Mouse (Mus musculus): ENCODE results near the gene Npas3. TPM values are rescaled to one million over a fixed set of nuclear protein-coding genes. Genes with fewer than 3 reads are reported as not detected.

Gene Npas3
- polyA plus RNA-seq, 1 experiment from 2014 or later = 1.3 TPM

DNA sequence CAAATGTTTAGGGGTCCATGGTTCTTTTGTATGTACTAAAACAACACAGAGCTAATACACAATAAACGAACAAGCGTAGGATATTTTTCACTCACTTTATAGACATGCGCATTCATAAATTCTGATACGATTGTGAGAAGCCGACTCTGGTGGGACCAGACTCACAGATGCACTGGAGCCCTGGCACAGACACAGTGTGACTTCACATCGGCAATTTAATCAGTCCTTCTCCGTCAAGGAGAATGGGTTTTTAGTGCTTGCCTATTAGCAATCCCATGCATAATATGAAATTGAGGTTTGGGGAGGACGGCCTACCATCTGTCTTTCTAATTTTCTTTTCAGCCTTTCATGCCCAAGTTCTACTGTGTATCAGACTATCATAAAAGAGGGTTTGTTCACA, 771.5 kb downstream of the Npas3 start:
- no peaks in the 10 kb centered on the region for H3K36me3 ChIP-seq (ENCODE audit: control insufficient read depth, insufficient read depth, low read length)
- no peak overlapping the region for H3K27ac ChIP-seq (ENCODE audit: low read depth, low read length)
- H3K4me2 ChIP-seq = no peak overlapping the region
- no peaks in the 10 kb centered on the region for H3K4me1 ChIP-seq (ENCODE audit: control insufficient read depth, insufficient read depth, low read length)
- no peak overlapping the region for H3K4me3 ChIP-seq (ENCODE audit: low read depth, low read length)
- 86% methylated on average over 8 of the region's 8 CpGs for WGBS (ENCODE audit: insufficient replicate concordance)
- no peaks in the 10 kb centered on the region for H3K9me3 ChIP-seq (replicated peaks; ENCODE audit: control insufficient read depth, low read length)
- no peaks in the 10 kb centered on the region for H3K27me3 ChIP-seq (ENCODE audit: control insufficient read depth, insufficient read depth, low read length)
- no peak overlapping the region for H3K9ac ChIP-seq (ENCODE audit: low read depth, low read length)
- ATAC-seq (replicated peaks; ENCODE audit: insufficient number of reproducible peaks, low FRiP score, low TSS enrichment) = no peak

DNA sequence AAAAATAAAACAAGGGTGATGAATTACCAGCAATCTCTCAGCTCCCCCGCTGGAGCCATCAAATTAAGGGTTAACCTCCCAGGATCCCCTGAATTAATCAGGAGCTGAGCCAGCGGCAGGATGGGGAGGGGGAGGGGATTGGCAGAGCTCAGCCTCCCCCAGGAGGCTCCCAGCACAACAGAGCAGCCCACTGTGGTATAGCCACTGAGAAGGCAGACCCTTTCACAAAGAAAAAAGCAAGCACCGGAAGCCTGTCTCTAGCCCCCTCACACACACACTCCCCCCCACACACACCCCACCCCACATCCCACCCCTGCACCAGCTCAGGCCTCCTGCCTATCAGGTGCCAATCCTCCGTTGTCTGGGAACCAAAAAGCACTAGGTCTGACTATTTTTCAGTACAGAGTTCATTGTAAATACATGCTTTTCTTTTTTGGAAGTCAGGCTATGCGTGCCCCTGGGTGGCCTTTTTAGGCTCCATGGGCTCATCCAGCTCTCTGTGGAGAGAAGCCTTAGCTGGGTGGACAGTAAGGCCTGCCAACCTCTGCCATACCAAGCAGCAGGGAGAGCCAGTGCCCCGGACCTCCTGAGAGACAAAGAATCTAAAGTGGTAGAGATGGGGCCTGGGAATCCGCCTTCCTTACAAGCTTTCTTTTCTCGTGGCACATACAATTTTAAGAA, 786.3 kb downstream of the Npas3 start:
- H3K4me3 ChIP-seq (ENCODE audit: low read depth, low read length) = no peak overlapping the region
- no peaks in the 10 kb centered on the region for H3K36me3 ChIP-seq (ENCODE audit: control insufficient read depth, insufficient read depth, low read length)
- H3K4me1 ChIP-seq (ENCODE audit: control insufficient read depth, insufficient read depth, low read length) = peaks cover 2% of the 10 kb centered on the region; the same call in 1 of the 2 replicates
- H3K9ac ChIP-seq (ENCODE audit: low read depth, low read length) = no peak overlapping the region
- peak overlapping the region; percentile 22; the same call in 1 of the 2 replicates for H3K27ac ChIP-seq (ENCODE audit: low read depth, low read length)
- 19% methylated on average over 8 of the region's 8 CpGs for WGBS (ENCODE audit: insufficient replicate concordance)
- ATAC-seq (replicated peaks; ENCODE audit: insufficient number of reproducible peaks, low FRiP score, low TSS enrichment) = no peak
- H3K9me3 ChIP-seq (replicated peaks; ENCODE audit: control insufficient read depth, low read length) = no peaks in the 10 kb centered on the region
- H3K27me3 ChIP-seq (ENCODE audit: control insufficient read depth, insufficient read depth, low read length) = no peaks in the 10 kb centered on the region
- H3K4me2 ChIP-seq = no peak overlapping the region

DNA sequence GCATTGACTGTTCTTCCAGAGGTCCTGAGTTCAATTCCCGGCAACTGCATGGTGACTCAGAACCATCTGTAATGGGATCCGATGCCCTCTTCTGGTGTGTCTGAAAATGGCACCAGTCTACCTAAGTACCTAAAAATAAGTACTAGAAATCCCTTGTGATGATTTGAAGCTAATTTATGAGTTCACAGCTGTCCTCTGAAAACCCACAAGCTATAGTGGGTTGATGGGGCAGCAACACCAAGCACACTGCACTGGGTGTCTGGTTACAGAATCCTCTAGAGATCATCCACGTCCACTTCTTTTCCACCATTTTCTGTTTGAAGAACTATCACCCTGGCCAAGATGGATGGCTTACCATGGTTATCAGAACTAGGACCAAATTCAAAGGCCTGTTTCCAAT, 789.1 kb downstream of the Npas3 start:
- no peaks in the 10 kb centered on the region for H3K36me3 ChIP-seq (ENCODE audit: control insufficient read depth, insufficient read depth, low read length)
- H3K27me3 ChIP-seq (ENCODE audit: control insufficient read depth, insufficient read depth, low read length) = no peaks in the 10 kb centered on the region
- H3K27ac ChIP-seq (ENCODE audit: low read depth, low read length) = no peak overlapping the region
- no peak overlapping the region for H3K4me2 ChIP-seq
- H3K9me3 ChIP-seq (replicated peaks; ENCODE audit: control insufficient read depth, low read length) = no peaks in the 10 kb centered on the region
- no peak overlapping the region for H3K9ac ChIP-seq (ENCODE audit: low read depth, low read length)
- H3K4me1 ChIP-seq (ENCODE audit: control insufficient read depth, insufficient read depth, low read length) = peaks cover 2% of the 10 kb centered on the region; the same call in 1 of the 2 replicates
- H3K4me3 ChIP-seq (ENCODE audit: low read depth, low read length) = no peak overlapping the region
- no peak for ATAC-seq (replicated peaks; ENCODE audit: insufficient number of reproducible peaks, low FRiP score, low TSS enrichment)
- WGBS (ENCODE audit: insufficient replicate concordance) = 81% methylated on average over 3 of the region's 3 CpGs

DNA sequence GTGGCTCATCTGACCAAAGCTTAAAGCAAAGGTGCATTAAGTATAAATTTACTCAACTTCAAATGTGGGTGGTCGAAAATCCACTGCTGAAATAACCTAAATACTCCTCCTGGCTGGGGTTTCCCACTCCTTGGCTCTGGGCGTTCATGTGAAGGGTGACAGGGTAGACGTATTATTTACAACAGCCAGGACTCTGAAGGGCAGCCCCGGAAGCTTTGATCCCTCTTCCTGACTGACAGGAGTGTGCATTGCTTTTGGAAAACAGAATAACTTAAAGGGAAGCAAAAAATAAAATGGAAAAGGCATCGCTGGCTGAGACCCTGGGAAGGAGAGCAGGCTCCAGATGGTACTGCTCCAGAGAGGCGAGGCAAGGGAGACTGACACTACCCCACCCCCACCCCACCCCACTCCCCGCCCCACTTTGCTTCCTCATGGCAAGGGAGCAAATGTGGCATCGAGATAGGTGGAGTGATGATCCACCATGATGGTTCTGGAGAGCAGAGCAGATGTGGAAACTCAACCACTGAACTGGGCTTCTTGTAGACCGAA, 794.6 kb downstream of the Npas3 start:
- H3K4me3 ChIP-seq (ENCODE audit: low read depth, low read length) = no peak overlapping the region
- no peaks in the 10 kb centered on the region for H3K4me1 ChIP-seq (ENCODE audit: control insufficient read depth, insufficient read depth, low read length)
- H3K27me3 ChIP-seq (ENCODE audit: control insufficient read depth, insufficient read depth, low read length) = no peaks in the 10 kb centered on the region; the same call in 1 of the 2 replicates
- H3K9ac ChIP-seq (ENCODE audit: low read depth, low read length) = no peak overlapping the region
- no peak overlapping the region for H3K27ac ChIP-seq (ENCODE audit: low read depth, low read length)
- H3K9me3 ChIP-seq (replicated peaks; ENCODE audit: control insufficient read depth, low read length) = no peaks in the 10 kb centered on the region
- WGBS (ENCODE audit: insufficient replicate concordance) = 56% methylated on average over 9 of the region's 9 CpGs
- no peak overlapping the region for H3K4me2 ChIP-seq
- ATAC-seq (replicated peaks; ENCODE audit: insufficient number of reproducible peaks, low FRiP score, low TSS enrichment) = no peak
- H3K36me3 ChIP-seq (ENCODE audit: control insufficient read depth, insufficient read depth, low read length) = no peaks in the 10 kb centered on the region

DNA sequence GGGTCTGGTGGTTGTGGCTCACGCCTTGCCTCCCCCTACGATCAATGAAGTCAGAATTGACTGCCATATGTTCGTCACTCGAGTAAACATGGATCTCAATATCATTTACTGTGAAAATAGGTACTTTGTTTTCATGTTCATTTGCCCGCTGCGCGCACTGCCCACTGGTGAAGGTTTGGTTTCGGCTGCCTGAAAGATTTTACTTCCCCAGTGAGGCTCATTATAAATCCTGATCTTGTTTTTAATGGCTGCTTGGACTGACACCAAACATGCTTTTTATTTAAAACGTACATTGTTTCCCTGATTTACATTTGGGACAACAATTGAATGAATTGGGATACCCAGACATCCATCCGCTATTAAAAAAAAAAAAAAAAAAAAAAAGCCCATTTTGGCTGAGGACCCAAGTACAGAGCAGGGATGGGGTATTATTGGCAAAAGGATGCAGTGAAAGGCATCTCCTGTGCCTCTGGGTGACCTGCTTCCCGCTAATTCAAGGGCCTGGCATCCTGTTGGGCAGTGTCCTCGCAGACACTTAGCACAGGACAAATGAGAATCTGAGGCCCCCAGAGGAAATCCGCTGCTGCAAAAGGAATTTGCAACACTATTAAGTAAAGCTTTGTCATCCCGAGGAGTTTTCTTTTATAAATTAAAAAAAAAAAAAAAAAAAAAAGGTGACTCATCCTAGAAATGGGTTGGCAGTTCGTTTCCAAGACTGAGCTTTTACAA, 796.3 kb downstream of the Npas3 start:
- H3K27me3 ChIP-seq (ENCODE audit: control insufficient read depth, insufficient read depth, low read length) = no peaks in the 10 kb centered on the region; the same call in 1 of the 2 replicates
- no peaks in the 10 kb centered on the region for H3K36me3 ChIP-seq (ENCODE audit: control insufficient read depth, insufficient read depth, low read length)
- H3K27ac ChIP-seq (ENCODE audit: low read depth, low read length) = no peak overlapping the region
- ATAC-seq (replicated peaks; ENCODE audit: insufficient number of reproducible peaks, low FRiP score, low TSS enrichment) = no peak
- 79% methylated on average over 15 of the region's 15 CpGs for WGBS (ENCODE audit: insufficient replicate concordance)
- no peak overlapping the region for H3K4me2 ChIP-seq
- no peaks in the 10 kb centered on the region for H3K9me3 ChIP-seq (replicated peaks; ENCODE audit: control insufficient read depth, low read length)
- H3K4me1 ChIP-seq (ENCODE audit: control insufficient read depth, insufficient read depth, low read length) = no peaks in the 10 kb centered on the region
- no peak overlapping the region for H3K4me3 ChIP-seq (ENCODE audit: low read depth, low read length)
- H3K9ac ChIP-seq (ENCODE audit: low read depth, low read length) = no peak overlapping the region

DNA sequence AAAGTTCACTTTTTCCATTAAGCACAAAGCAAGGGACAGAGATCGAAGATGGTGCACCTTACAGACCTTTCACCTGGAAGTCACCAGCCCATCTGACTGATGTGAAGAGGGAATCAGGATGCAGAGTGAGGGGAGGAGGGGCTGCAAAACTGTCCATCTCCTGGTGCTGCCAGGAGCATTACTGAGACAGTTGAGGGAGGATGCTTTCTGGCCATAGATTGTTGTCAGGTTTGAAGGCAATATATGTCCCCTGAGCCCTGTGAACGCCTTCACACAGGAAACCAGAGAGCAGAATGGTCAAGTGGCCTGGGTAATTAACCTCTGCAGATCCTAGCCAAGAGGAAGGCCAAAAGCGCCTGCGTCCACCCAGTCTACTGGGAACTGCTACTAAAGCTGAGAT, 796.9 kb downstream of the Npas3 start:
- H3K9me3 ChIP-seq (replicated peaks; ENCODE audit: control insufficient read depth, low read length) = no peaks in the 10 kb centered on the region
- WGBS (ENCODE audit: insufficient replicate concordance) = 74% methylated on average over 4 of the region's 4 CpGs

DNA sequence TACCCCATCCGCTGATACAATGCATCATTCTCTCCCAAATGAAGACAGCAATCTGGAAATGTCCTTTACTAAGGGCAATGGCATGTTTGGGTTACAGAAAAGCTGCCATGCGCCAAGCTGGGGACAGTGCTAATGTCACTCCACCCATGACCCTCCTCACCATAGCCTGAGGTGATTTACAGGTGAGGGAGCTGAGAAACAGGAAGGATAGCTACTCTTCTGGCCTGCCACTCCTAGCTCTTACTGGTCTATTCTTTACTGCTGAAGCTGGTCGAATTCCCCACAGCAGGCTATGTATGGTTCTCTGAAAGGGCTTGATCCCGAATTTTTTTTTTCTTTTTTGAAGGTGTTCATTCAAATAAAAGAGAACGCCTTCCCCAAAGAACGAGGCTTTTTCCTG, 798.3 kb downstream of the Npas3 start:
- H3K9me3 ChIP-seq (replicated peaks; ENCODE audit: control insufficient read depth, low read length) = no peaks in the 10 kb centered on the region
- H3K4me2 ChIP-seq = no peak overlapping the region
- no peak for ATAC-seq (replicated peaks; ENCODE audit: insufficient number of reproducible peaks, low FRiP score, low TSS enrichment)
- H3K4me3 ChIP-seq (ENCODE audit: low read depth, low read length) = no peak overlapping the region
- 64% methylated on average over 6 of the region's 6 CpGs for WGBS (ENCODE audit: insufficient replicate concordance)
- H3K36me3 ChIP-seq (ENCODE audit: control insufficient read depth, insufficient read depth, low read length) = no peaks in the 10 kb centered on the region
- H3K9ac ChIP-seq (ENCODE audit: low read depth, low read length) = no peak overlapping the region
- H3K27ac ChIP-seq (ENCODE audit: low read depth, low read length) = no peak overlapping the region
- H3K4me1 ChIP-seq (ENCODE audit: control insufficient read depth, insufficient read depth, low read length) = no peaks in the 10 kb centered on the region
- no peaks in the 10 kb centered on the region; the same call in 1 of the 2 replicates for H3K27me3 ChIP-seq (ENCODE audit: control insufficient read depth, insufficient read depth, low read length)

More for the DNA sequence above, 796.9 kb downstream of the Npas3 start:
- H3K4me3 ChIP-seq (ENCODE audit: low read depth, low read length) = no peak overlapping the region
- no peak overlapping the region for H3K27ac ChIP-seq (ENCODE audit: low read depth, low read length)
- no peaks in the 10 kb centered on the region for H3K36me3 ChIP-seq (ENCODE audit: control insufficient read depth, insufficient read depth, low read length)
- no peak overlapping the region for H3K4me2 ChIP-seq
- no peaks in the 10 kb centered on the region for H3K4me1 ChIP-seq (ENCODE audit: control insufficient read depth, insufficient read depth, low read length)
- ATAC-seq (replicated peaks; ENCODE audit: insufficient number of reproducible peaks, low FRiP score, low TSS enrichment) = no peak
- no peak overlapping the region for H3K9ac ChIP-seq (ENCODE audit: low read depth, low read length)
- H3K27me3 ChIP-seq (ENCODE audit: control insufficient read depth, insufficient read depth, low read length) = no peaks in the 10 kb centered on the region; the same call in 1 of the 2 replicates

DNA sequence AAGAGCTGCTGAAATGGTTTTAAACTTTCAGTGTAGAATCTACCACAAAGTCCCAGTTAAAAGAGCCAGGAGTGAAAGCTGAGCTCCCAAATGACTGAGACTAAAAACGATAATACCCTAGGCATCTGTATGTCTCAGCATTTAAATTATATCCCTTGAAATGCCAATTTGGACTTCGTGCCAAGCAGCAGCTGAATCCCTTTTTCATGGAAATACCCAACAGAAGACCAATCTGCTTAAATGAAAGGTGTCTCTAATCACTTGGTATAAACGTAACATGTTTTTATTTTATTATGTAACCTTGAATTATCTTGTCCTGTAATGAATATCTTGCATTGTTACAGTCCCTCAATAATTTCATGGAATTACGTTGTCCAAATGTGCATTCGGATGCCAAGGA, 799.6 kb downstream of the Npas3 start:
- ATAC-seq (replicated peaks; ENCODE audit: insufficient number of reproducible peaks, low FRiP score, low TSS enrichment) = no peak
- Histone ChIP-seq H3K4me1 (ENCODE audit: control insufficient read depth, insufficient read depth, low read length) (no peaks in the 10 kb centered on the region), H3K4me2 (no peak overlapping the region), H3K9ac (ENCODE audit: low read depth, low read length) (no peak overlapping the region), H3K27me3 (ENCODE audit: control insufficient read depth, insufficient read depth, low read length) (no peaks in the 10 kb centered on the region; the same call in 1 of the 2 replicates), H3K27ac (ENCODE audit: low read depth, low read length) (no peak overlapping the region), H3K9me3 (replicated peaks; ENCODE audit: control insufficient read depth, low read length) (no peaks in the 10 kb centered on the region), H3K36me3 (ENCODE audit: control insufficient read depth, insufficient read depth, low read length) (no peaks in the 10 kb centered on the region), H3K4me3 (ENCODE audit: low read depth, low read length) (no peak overlapping the region)
- 82% methylated on average over 5 of the region's 5 CpGs for WGBS (ENCODE audit: insufficient replicate concordance)
